Mouse (Mus musculus): ENCODE measurements at regions not wholly inside any gene's neighbourhood (a gene's known extent, or its start where the extent isn't known, plus 50 kb on each side); places are given as distances from the start of the nearest gene placed in this dataset.

DNA sequence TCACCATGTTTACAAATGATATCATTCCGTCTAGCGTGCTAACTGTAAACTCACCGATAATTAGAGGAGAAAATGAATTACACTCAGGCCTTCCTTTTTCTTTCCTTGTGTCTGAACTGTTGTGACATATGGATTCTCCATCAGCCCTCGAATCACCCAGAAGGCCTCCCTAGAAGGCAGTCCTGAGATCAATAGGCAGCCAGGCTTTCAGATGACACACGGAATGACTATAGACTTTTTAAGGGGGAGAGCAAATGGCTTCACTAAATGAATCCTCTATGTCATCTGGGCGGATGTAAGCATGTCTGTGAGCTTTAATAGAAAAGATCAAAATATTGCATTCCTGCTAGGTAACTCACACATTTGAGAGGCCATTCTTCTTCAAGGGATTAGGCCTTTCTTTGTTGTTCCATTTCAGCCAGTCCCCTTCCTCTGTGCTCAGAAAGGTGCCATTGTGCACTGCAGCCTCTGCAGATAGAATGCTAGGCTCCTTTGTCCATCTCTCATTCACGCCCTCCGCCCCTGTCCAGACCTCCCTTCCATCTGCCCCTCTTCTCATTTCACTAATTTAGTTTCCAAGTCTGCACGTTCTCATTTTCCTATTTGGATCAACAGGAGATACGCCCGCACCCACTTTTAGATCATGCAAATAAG, 797.1 kb downstream of the Epha4 start:
- intact Hi-C loops (cut with DNase I; ENCODE audit: low total_unique reads): no loop called here
- no peak for DNase-seq

- peak; percentile 9 for DNase-seq
- intact Hi-C loops (cut with DNase I; ENCODE audit: low total_unique reads): no loop called here
These were observed 790.4 kb downstream of the Epha4 start for GRCm38 (mm10) chr1:76724453-76724852.

DNA sequence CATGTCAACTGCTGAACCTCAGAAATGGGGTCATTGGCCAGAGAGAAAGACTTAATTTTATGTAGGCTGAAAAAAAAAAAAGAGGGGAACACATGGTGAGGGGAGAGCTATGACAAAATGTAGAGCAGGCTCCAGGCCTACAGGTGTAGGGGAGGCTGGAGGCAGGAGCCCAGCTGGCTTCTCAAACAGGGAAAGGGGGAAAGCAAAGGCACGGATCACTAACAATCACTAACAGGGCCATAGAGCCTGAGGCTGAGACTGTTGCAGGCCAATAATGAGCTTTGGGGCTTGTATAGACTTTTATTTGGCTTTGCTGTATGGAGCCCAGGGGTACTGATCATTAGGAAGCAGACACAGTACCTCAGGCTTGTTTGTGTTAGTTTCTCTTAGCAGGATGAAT, 777.9 kb downstream of the Epha4 start:
- intact Hi-C loops (cut with DNase I; ENCODE audit: low total_unique reads): loop anchor here (5.0 kb wide), 1 partner anchor 430 kb away; no protein-coding TSS in a partner anchor
- DNase-seq: no peak

DNA sequence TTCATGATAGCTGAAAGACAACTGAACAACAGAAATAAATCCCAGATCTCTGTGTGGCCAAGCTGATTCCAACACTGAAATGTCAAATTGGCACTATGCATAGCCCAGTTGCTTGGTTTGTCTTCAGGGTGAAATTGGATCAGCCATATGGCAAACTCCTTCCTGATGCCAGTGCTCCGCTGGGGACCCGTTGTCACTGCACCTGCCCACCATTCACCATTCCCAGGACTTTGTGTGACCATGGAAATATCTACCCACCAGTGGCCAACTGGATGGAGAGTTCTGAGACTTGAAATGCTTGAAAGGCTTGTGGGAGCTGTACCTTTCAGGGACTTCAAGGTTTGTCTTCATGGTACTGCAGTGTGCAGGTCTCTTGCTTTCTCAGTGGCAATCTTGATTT, 777.2 kb downstream of the Epha4 start:
- no peak for DNase-seq
- intact Hi-C loops (cut with DNase I; ENCODE audit: low total_unique reads): loop anchor here (5.0 kb wide), 1 partner anchor 430 kb away; no protein-coding TSS in a partner anchor

DNA sequence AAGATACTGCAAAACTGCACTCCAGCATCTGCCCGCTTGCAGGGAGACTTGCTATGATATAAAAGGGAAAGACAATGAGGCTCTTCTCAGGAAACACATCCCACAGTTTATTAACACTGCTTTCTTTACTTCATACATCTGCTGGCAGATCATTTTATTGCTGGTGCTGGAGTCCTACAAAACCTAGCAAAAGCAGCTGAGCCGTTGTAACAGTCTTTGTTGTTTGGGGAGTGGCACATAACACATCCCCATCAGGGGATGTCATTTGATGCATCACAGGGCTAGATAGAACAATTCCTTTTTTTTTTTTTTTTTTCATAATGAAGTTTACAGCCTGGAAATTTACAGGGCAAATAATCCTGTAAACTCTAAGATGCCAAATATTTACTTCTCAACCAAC, 742.2 kb downstream of the Epha4 start:
- no peak for DNase-seq
- intact Hi-C loops (cut with DNase I; ENCODE audit: low total_unique reads): no loop called here

- intact Hi-C loops (cut with DNase I; ENCODE audit: low total_unique reads): loop anchor here (2.0 kb wide), 1 partner anchor 36 kb away; no protein-coding TSS in a partner anchor
- DNase-seq: no peak
These were observed 728.0 kb downstream of the Epha4 start for GRCm38 (mm10) chr1:76786871-76787270.

- intact Hi-C loops (cut with DNase I; ENCODE audit: low total_unique reads): no loop called here
- no peak for DNase-seq
These were observed 721.5 kb downstream of the Epha4 start for GRCm38 (mm10) chr1:76793438-76793837.

- intact Hi-C loops (cut with DNase I; ENCODE audit: low total_unique reads): no loop called here
These were observed 695.0 kb downstream of the Epha4 start for GRCm38 (mm10) chr1:76819906-76820305.

GRCm38 (mm10) chr1:76821610-76822009, 693.3 kb downstream of the Epha4 start:
- DNase-seq: no peak
- intact Hi-C loops (cut with DNase I; ENCODE audit: low total_unique reads): no loop called here

More at GRCm38 (mm10) chr1:76819906-76820305, 695.0 kb downstream of the Epha4 start:
- DNase-seq: no peak

- intact Hi-C loops (cut with DNase I; ENCODE audit: low total_unique reads): no loop called here
- no peak for DNase-seq
These were observed 685.2 kb downstream of the Epha4 start for GRCm38 (mm10) chr1:76829690-76830089.

- DNase-seq: no peak
- intact Hi-C loops (cut with DNase I; ENCODE audit: low total_unique reads): no loop called here
These were observed 682.6 kb downstream of the Epha4 start for GRCm38 (mm10) chr1:76832311-76832710.

GRCm38 (mm10) chr1:76835028-76835683, 679.7 kb downstream of the Epha4 start:
- intact Hi-C loops (cut with DNase I; ENCODE audit: low total_unique reads): no loop called here
- DNase-seq: no peak

DNA sequence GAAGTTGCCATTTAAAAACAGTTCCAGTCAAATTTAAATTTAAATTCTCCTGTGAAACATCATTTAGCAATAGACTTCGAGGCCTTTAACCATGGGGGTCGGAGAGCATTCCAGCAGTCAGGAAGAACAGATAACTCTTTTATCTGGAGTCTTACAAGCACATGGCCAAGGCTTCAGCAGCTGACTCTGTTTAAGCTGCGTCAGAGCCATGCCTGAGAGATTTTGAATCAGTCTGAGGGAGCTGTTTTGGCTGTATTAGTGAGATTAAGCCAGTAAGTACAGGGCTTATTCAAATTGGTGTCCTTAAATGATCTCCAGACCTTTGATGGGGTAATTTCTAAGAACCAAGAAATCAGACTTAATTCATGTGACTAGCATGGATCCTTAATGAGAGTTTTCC, 665.5 kb downstream of the Epha4 start:
- no peak for DNase-seq
- intact Hi-C loops (cut with DNase I; ENCODE audit: low total_unique reads): no loop called here

- DNase-seq: peak; percentile 3
- intact Hi-C loops (cut with DNase I; ENCODE audit: low total_unique reads): no loop called here
These were observed 648.5 kb downstream of the Epha4 start for GRCm38 (mm10) chr1:76866304-76866968.

DNA sequence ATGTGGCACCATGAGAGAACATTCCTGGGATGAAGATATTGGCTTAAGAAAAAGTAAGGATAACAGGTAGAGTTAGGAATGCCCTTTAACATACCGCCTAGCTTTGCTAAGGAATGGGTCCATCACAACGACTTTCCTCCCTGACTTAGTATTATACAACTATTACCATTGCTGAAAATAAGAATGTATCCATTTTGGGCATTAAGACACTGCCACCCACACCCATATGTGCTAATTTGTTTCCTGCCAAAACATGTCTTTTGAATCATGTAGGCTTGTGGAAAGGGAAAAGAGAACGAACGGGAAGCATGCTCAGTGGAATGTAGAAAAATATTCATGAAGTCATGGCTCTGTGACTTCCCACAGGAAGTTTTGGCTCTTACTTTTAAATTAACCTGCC, 641.7 kb downstream of the Epha4 start:
- intact Hi-C loops (cut with DNase I; ENCODE audit: low total_unique reads): no loop called here
- no peak for DNase-seq

- DNase-seq: no peak
- intact Hi-C loops (cut with DNase I; ENCODE audit: low total_unique reads): no loop called here
These were observed 634.6 kb downstream of the Epha4 start for GRCm38 (mm10) chr1:76880111-76880782.

DNA sequence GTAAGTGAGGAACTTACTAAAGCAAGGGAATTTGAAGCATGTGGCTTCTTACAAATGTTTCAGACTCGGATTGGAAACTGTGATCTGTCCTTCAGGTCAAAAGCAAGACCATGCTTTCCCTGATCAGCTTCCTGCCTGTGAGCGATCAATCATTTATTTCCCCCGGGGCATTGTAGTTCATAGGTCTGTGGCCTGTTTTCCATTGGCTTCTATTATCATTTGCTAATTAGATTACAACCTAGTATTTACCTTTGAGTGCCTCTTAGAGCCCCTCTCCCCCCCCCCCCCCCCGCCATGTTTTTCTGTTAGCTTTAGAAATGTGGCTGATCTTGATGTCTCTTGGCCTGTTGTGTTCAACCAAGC, 634.1 kb downstream of the Epha4 start:
- DNase-seq: no peak
- intact Hi-C loops (cut with DNase I; ENCODE audit: low total_unique reads): no loop called here

DNA sequence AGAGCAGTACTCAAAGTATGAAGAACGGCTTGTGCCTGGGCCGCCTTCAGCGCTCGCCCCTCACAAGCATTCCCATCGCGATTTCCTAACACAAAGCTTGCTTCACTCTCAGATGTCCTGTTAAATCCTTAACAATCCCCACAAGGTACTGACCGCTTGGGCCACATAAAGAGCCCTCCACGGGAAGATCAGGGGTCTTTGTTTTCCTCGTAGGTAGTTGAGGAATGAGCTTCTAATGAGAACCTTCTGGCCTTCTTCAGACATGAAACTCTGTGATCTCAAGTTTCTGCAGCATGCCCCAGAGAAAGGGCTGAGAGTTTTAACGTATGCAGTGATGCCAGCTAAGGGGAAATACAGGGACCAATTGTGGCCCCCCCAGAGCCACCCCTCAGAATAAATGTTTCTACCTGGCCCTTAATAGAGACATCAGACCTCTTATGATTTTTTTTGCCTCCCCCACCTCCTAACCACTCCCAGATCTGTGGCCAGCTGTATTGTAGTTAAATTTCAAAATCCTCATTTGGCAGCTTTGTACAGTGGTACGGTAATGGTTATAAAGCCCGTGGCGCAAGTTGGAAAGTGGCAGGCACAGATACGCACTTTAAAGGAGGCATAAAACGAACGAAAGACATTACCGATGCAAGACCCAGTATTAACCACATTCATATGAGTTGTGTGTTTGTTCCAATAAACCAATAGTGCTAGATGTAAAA, 618.6 kb downstream of the Epha4 start:
- no peak for DNase-seq
- intact Hi-C loops (cut with DNase I; ENCODE audit: low total_unique reads): no loop called here

- intact Hi-C loops (cut with DNase I; ENCODE audit: low total_unique reads): no loop called here
- DNase-seq: no peak
These were observed 617.5 kb downstream of the Epha4 start for GRCm38 (mm10) chr1:76897431-76897830.

- DNase-seq: no peak
These were observed 603.4 kb downstream of the Epha4 start for GRCm38 (mm10) chr1:76911472-76911871.

More at GRCm38 (mm10) chr1:76911472-76911871, 603.4 kb downstream of the Epha4 start:
- intact Hi-C loops (cut with DNase I; ENCODE audit: low total_unique reads): no loop called here
